Mouse (Mus musculus): ENCODE data around the gene Nprl2.

DNA sequence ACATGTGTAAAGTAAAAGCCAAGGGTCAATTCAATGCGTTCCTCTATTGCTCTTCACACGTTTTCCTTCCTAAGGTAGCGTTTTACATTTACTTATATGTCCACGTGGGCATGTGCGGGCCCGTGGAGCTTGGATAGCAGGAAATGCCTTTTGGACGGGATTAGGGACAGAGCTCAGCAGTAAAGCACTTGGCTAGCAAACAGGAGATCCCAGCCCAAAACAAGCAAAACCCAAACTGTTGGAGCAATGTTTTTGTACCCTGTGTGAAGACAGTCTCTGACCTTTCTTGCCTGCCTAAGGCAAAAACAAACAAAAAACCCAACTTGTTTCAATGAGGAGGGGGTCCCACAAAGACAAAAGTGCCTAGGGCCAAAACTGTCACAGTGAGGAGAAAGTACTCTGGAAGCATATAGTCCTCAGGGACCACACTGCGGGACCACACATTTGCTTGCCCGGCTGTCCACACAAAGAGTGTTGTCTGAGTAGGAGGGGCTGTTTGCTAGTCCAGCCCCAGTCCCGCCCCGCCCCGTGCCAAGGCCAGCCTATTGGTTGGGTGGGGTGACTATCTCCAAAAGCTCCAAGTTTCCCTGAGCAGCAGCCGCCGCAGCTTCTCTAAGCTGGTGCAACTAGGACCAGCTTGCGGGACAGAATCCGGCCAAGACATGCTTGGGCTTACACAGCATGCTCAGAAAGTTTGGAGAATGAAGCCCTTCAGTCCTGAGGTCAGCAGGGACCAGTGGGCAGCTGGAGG, 34.5 kb downstream of the Nprl2 start, which contains the start of gene Hyal1:
- TF ChIP-seq CTCF (IDR thresholded peaks at IDR 0.05; ENCODE audit: control insufficient read depth, insufficient read depth, insufficient replicate concordance, low read depth, low read length) (no peak), POLR2A (IDR thresholded peaks at IDR 0.05; ENCODE audit: control insufficient read depth, low read depth, low read length) (peak; percentile 54; the same call in 1 of the 2 replicates)
